Mouse (Mus musculus): ENCODE data around the gene Gm9758.
"Not testable (repeated sequence)": the region's sequence is repeated elsewhere in the genome, so short reads cannot be mapped to it uniquely, and the experiment has no call there.

- not testable (repeated sequence) for TF ChIP-seq CTCF (IDR thresholded peaks at IDR 0.05; ENCODE audit: borderline replicate concordance, control insufficient read depth, extremely low read depth, insufficient read depth, low read length, poor library complexity); POLR2A (IDR thresholded peaks at IDR 0.05; ENCODE audit: control insufficient read depth, extremely low read depth, insufficient read depth, low read length, poor library complexity)
These were observed 30.8 kb upstream of the Gm9758 start for GRCm38 (mm10) chr5:14945524-14945923.
